Mouse (Mus musculus) layer of hippocampus, postnatal 10 days (tissue): Measurements from ENCODE around the gene Fbp2. TPM values are rescaled to one million over a fixed set of nuclear protein-coding genes. Genes with fewer than 3 reads are reported as not detected.

Source experiments
- DNase-seq, 2 experiments: peaks; one replicate each; pipeline ENCODE4 v3.0.0; 2021; ENCODE audit warnings: low spot score in 2 of 2
- long read RNA-seq: library from polyadenylated mRNA; stranded (forward); transcript quantifications from one replicate; pipeline ENCODE4 v2.0.0, GENCODE M21; 2023
- total RNA-seq, 2 experiments: library from RNA; stranded (reverse); gene quantifications; 2 replicates each; pipeline ENCODE4 v1.2.3; 2021

Fbp2 gene
- under 1 TPM in 1 of 2 experiments, not detected in 1; 0.58 TPM for total RNA-seq
- long read RNA-seq = 0 reads

DNA sequence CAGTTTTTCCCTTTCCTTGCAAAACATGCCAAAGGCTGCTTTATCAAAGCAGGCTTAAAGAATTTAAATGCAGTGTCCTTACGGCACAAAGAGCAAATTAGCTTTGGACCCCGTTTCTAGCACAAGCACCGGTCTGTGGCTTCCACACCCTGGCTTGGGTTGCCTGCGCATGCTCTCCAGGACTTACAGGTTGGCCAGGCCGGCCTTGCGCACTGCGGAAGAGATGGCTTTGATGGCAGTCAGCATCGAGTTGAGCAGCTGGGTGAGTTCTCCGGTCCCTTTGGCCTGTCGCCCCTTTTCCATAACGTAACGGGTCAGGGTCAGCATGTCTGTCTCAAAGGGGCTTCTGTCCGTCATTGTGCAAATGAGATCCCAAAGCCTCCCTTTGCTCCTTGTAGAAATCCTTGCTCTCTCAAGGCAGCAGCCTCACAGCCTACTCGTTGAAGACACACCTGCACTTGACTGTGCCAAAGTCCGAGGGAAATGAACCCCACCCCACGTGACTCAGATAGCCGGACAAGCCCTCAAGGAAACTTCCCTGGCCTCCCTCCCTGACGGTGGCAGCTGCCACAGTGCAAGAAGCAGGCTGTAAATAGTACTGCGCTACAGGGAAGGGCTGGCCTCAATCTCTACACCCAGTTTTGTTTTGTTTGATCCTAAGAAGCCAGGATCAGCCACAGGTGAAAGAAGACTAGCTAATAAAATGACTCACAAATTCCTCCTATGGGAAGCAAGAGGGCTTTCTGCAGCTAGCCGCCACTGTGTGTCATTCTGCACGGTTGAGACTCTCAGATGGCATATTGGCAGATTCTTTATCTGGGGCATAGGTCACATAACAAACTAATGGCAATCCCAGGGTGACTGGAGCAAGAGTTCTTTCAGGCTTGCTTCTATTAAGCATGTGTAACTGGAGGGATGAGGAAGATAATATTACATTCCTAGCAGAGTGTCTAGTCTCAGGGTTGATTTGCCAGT lies at the start of gene Fbp2:
Gene Fbp2 (minus strand): TSS at position 482 of the 975 bp plus-strand sequence.
- DNase-seq = no peak

DNA sequence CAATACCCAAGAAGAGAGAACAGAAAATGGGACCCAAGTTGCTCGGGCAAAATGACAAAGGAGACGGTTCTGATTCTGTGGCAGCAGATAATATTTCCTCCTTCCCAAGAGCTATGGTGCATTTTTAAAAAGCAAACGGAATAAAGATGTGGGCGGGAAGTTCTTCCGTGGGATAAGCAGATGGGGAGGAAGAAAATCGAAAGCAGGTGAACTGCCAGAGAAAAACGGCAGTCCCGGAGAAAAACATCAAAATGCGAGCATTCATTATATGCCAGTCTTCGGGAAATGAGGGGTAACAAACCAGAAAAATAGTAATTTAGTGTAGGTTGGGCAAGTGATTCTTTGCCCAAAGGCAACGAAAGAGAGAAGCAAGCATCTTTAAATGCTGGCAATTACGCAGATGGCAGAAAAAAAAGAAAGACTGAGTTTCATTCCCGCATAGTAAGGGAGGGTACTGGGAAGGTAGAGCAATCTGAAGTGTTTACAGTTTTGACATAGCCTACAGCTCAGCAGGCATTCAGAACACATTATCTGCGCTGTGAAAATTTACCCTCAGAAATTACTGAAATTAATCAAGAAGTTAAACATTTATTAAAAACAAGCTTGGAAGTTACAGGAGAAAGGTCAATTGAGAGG lies 49.4 kb upstream of the Fbp2 start:
- DNase-seq = no peak

DNA sequence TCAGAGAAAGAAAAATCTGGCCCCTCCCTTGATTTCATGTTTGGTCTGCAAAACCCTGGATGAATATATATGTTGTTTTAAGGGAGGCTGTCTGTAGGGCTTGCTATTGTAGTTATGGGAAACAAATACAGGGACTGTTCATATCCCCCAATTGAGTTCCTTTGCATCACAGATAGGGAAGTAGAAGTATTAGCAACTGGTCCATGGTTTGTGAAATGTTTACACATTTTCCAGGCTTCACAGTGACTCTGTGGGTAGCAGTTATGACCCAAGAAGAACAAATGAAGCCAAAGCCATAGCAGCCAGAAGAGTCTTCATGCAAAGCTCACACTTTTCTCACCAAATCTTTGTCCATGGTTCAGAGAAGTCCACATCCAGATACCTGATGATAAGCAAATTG lies 42.9 kb upstream of the Fbp2 start:
- DNase-seq = no peak

DNA sequence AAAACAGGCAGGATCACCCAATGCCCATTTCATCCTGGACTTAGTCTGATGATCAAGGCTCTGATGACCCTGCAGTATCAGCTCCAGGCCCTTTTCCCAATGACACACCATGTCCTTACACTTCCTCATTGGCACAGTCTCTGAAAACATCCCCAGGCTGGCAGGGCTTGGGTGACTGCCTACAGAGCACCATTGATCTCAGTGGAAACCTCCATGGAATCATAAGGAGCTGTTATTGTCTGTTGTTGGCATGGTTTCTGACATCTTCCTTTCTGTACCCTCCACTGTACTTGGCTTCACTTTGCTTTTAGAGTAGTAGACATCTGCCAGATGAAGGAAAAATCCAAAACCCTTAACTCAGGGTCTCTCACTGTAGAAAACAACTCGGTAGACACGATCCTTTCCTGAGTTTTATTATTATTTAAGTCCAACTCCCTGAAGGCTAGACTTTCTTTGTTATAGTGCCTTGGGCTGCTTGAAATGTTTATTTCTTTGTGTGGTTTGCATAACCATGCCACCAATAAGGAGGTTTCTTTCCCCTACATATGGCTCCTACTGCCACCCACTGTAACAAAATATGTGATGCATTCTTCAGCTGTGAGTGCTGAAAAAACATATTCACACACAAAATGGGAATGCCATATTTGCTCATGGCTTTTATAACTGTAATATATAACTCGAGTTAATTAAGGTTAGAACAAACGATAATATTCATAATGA lies 39.9 kb upstream of the Fbp2 start:
- peak; percentile 43 to 57 for DNase-seq

DNA sequence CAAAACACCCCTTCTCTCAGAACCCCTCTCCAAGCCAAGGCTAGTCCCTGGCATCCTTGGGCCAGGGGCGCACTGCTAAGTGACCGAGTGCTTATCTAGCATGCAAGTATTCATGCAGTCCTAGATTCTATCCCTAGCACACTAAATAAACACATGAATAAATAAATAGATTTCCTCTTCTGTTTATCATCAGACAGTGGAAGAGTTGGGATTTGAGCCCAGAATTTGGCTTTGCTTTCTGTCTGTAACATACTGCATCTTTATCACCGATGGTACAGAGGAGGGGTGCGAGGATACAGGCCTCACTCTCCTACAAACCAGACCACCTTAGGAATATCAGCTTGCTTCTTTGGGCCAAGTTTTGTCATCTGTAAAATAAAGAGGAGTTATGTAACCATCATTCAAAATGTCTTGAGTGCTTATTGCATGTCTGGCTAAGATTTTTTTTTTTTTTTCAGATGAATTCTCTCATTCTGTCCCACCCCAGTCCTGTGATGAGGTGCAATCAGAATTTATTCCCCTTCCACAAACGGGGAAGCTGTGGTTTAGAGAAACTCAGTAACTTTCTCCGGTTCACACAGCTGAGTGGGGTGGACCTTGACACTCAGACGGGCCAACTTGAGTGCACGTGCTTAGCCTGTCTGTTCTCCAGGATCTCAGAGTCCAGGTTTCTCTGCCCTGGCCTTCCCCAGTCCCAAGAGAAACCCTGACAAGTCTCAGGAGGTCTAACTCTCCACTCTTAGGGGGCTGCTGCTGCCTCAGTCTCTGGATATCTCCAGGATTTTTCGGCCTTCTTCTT lies 35.0 kb upstream of the Fbp2 start:
- DNase-seq = no peak

DNA sequence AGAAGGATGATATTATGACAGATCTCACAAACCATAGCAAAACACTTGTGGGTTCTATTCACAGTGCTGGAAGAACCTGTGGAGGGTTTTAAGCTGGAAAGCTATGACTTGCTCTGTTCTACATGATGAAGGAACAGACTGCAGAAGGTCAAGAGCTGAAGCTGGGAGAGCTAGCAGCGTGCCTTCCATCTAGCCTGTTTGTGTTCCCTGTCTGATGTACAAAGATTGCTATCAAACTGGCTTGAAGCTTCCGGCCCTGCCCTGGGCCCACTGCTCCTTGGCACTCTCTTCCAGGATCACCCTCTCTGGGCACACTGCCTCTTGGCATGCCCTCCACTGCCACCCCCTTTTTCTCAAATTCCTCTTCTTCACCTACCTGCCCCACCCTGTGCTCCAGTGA lies 31.1 kb upstream of the Fbp2 start:
- no peak for DNase-seq

DNA sequence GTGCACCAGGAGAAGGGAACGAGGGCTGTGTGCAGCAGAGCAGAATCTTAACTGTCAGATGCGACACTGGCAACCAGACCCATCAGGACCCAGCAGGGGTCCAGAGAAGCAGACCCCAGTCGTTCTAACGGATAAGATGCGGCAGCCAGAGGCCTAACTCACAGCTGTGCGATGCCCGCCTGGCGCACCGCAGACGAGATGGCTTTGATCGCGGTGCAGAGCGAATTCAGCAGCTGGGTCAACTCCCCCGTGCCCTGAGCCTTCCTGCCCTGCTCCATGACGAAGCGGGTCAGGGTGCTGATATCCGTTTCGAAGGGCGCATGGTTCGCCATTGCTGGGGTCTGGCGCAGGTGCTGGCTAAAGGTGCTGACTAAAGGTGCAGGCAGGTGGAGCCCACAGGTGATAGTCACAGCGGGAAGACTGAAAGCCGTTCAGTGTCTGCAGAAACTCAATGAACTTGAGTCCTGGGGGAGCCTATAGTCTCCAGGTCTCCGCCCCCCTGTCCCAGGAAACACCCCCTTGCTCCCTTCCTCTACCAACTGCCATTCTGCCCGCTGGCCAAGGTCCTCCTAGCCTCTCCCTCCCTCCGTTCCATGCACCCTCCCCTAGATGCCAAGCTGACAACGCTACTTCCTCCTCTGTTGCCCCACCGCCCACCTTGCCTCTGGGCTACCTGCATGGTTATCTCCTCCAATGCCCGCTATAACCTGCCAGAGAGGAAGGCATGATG lies 29.7 kb upstream of the Fbp2 start, which contains the start of gene Fbp1:
Gene Fbp1 (minus strand): TSS at position 571 of the 730 bp plus-strand sequence.
- no peak for DNase-seq

DNA sequence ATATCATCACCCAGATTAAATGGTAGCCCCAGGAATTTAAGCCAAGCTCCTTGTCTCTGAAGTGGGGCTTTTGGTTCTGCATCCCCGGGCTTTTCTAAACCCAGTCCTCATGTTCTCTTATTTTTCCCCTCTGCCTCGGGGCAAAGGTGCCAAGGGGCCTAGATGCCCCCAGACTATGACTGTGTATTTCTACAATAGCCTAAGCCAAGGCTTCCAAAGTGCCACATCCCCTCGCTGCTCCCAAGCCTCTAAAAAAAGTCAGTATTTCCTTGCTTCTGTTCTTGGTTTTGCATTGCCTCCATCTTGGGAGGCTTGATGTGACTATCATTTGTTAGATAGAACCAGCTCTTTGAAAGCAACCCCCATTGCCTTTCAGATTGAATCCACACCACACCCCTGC lies 26.3 kb upstream of the Fbp2 start:
- DNase-seq = no peak

DNA sequence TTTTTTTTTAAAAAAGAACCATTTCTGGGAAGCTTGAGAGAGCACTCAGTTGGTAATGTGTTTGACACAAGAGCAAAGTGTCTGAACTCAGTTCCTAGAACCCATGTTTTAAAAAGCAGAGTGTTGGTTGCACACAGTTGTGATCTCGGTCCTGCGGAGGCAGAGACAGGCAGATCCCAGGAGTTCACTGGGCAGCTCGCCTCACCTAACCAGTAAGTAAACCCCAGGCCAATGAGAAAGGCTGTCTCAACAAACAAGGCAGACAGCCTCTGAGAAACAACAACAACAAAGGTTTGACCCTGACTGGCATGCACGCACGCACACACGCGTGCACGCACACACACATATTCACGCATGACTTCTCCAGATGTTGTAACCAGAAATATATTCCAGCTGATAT lies 25.7 kb upstream of the Fbp2 start:
- DNase-seq = no peak

DNA sequence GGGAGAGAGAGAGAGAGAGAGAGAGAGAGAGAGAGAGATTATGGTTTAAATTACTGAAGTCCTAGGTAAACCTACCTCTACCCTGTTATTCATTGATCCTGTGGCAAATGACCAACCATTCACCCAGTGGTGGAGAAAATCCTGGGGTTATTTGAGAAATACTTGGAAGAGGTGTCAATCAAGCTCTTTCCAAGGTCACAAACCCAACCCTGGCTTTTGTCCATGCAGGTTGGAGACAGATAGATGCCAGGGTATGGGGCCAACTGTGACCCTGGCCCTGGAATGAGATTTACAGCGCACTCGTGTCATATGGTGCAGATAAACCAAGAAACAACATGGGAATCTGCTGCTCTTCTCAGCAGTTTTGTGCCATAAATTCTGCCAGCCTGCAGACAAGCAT lies 25.2 kb upstream of the Fbp2 start:
- DNase-seq = no peak

DNA sequence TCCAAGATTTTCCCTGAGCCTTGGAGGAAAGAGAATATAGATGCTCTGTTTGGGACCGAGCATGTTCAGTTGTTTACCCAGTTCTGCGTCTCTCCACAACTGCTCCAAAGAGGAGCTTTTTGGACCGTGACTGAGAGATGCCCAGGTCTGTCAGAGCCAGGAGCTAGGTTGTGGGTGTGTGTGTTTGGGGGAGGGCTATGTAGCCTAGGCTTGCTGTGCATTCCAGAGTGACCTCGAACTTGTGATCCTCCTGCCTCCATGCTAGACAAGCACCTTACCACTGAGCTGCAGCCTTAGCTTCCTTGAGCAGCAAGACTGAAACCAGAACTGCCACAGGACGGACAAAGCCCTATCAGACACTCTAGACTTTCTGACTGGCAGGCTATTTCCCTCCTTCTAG lies 24.6 kb upstream of the Fbp2 start:
- DNase-seq = no peak

DNA sequence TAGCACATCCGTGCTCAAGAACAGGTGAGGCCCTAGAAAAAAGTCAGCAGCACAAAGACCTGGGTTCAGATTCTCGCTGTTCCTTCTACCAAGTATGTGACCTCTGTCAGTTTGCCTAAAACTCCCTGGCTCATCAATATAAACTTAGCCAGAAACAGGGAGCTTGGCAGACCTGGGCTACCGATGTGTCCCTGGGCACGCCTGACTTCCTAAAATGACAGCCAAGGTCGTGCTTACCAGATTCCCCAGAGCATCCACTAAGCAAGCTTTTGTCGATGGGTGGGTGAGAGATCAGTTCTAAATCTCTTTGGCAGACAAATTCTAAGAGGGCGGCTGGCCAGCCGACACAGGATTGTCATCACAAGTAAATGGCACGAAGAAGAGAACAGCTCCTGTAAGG lies 23.1 kb upstream of the Fbp2 start:
- DNase-seq = no peak

DNA sequence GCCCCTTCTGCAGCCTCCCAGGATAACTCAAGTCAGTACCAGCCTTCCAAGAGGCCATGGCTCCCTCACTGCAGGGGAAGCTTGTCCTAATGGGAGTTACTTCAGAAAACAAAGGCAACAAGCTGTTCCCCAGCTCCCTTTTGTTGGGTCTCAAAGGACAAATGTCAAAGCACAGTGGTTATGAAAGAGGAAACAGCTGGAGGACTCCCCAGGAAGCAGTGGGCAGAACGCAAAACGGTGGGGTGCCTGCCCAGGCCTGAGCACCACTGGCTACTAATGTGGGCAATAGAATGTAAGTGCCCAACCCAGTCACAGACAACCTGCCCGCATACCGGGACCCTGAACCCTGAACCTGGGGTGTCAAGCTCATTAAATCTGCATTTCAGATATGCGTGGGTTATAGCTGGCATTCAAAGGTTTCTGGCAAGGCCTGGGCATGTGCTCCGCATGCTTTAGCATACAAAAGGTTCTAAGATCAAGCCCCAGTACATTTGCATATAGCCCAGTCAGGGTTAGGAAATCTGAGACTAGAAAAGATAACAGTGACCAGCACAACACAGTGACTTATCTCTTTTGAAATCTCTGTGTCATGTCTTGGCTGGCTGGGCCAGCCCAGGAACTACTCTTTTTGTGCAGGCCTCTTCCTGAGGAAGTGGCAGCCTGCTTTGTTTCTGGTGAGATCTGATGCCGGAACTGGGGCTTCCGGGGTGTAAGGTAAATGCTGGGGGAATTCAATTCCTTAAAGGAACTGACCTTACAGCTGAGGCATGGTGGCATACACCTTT lies 21.8 kb upstream of the Fbp2 start:
- DNase-seq = no peak

DNA sequence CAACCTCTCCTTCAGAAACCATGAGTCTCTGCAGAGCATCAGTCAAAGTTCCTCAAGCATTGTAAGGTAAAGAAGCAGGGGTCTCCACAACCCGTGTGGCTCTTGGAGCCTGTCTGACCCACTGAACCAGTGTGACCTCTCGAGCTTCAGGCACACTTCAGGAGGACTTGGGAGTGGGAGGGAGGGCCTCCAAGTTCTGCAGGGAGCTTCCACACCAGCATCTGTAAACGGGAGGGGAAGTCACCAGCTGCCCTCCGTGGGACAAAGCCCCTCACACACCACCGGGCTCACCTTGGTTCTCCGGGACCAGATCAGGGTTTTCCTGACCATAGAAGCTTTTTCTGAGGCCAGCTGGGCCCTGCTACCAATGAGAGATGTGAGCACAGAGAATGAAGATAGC lies 21.2 kb upstream of the Fbp2 start:
- no peak for DNase-seq

DNA sequence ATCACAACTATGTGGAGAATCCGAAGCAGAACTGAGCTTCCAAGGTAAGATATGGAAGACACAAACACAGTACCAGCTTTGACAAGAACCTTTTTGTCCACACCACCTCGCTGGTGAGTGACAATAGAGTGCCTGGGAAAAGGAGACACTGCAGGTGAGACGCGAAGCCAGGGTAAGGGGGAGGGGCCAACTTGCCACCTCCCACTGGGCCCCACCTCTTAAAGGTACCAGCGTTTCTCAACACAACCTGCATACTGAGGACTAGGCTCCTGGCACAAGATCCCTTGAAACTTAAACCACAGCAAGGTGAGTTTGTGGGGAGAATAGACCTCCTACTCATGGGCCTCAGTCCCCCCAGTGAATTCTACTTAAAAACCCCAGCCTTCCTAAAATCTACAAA lies 19.0 kb upstream of the Fbp2 start:
- no peak for DNase-seq

DNA sequence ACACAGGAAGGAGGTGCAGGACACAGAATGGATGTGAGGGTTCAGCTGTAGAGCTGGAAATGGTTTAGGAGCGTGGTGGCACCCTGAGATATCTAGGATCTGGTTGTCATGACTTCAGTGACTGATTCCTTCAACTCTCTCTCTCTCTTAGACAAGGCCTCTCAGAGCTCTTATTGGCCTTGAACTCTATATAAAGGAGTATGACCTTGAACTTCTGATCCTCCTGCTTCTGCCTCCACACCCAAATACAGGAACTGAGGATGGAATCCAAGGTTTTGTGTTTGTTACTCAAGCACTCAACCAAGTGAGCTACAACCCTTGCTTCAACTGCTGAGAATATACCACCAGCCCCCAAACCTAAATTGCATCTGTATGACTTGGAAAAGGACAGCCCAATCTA lies 17.9 kb upstream of the Fbp2 start:
- no peak for DNase-seq

DNA sequence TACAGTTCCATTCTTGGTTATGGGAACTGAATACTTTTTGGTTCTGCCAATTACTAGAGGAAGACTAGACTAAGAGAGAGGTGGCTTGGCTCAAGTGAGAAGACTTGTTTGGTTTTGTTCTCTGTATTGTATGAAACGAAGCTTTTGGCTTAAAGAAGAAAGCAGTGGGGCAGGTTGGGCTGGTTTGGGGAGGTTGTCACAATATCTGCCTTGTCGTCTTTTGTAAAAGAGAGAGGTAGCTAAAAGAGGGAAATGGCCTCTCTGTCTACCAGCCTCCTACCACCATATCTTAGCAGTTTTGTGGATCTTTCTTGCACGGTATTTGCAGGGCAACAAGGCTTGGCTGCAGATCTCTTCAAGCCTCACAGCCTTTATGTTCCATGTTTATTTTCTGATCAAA lies 14.0 kb upstream of the Fbp2 start:
- DNase-seq = no peak

DNA sequence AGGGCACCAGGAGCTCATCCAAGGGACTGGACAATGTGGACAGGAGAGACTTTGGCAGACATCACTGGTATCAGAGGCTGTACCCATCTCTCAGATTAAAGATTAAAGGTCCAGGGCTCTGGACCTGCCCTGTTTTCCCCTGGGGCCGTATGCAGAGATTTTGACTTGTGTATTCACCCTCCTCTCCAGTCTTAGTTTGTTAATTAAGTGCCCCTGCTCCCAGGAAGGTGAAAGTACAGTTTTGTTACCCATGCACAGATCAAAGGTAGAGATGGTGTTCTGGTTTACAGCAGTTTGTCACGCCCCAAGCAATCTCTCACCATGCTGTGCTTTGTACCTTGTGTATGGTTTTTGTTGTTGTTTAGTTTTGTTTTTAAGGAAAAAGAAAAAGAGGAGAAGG lies 12.4 kb upstream of the Fbp2 start:
- no peak for DNase-seq

DNA sequence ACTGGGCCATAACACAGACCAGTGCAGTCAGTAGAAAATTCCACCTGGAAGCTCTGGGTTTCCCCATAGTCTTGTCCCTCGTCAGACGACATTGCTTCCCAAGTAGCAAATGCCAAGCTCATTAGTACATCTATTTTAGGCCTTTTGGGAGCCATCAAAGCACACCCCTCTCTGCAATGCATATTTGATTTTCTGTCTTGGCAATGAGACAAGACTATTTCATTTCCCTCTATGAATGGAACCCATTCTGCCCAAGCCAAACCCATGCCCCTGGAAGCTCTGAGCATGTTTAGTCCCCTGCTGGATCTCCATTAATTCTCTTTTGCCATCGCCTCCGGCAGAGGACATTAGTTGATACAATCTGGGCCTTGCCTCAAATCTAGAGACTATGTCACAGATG lies 8.6 kb upstream of the Fbp2 start:
- no peak for DNase-seq
